ENCODE assay signal across 14 mouse cellular contexts in the genomic region with DNA sequence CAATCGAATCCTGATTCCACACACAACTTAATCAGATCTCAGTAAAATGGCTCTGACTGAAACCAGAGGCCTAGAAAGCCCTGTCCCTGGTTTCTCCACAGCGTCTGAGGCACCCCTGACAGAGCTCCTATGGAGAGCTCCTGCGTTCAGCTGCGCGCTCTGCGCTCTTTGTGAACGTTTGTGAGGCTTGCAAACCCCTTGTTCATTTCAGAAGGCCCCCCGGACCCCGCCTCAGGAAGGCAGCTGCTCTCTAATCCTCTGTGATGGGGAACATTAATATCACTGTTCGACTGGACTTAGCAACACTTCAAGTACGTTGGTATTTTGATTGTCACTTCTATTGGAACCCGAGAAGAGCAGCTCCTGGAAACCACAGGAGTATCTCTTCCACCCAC.
"Had no signal": no experiment of that assay in that cellular context is flagged by ENCODE, and none has a peak within 500 bp of the region (broad histone marks: within the 10 kb centered on the region; RNA-seq: fewer than 3 reads in every experiment).

No protein-coding gene starts in this region.

- DNase-seq: layer of hippocampus, postnatal 36 days; liver, embryonic 13.5 days; lung, adult 2 months; lung, postnatal 14 days; lung, postnatal 4 days; retina, postnatal 1 day; right cerebral cortex, postnatal 25 days; spleen, adult 18-20 months; thymus, postnatal 25 days had no signal

- H3K27ac ChIP-seq: kidney, embryonic 15.5 days; left cerebral cortex, adult 2 months; liver, embryonic 13.5 days; neural tube, embryonic 13.5 days; stomach, embryonic 15.5 days had no signal

- H3K27me3 ChIP-seq: stomach, embryonic 15.5 days had no signal

- H3K9ac ChIP-seq: kidney, embryonic 15.5 days; liver, embryonic 13.5 days; neural tube, embryonic 13.5 days; stomach, embryonic 15.5 days had no signal

- H3K4me2 ChIP-seq: liver, embryonic 13.5 days had no signal

- H3K9me3 ChIP-seq: kidney, embryonic 15.5 days; liver, embryonic 13.5 days; neural tube, embryonic 13.5 days; stomach, embryonic 15.5 days had no signal

- H3K4me3 ChIP-seq: kidney, embryonic 15.5 days; left cerebral cortex, adult 2 months; liver, embryonic 13.5 days; myocyte; neural tube, embryonic 13.5 days; stomach, embryonic 15.5 days had no signal

- H3K4me1 ChIP-seq: liver, embryonic 13.5 days had no signal

- H3K36me3 ChIP-seq: kidney, embryonic 15.5 days; liver, embryonic 13.5 days; neural tube, embryonic 13.5 days; stomach, embryonic 15.5 days had no signal
